Mouse (Mus musculus): Measurements from ENCODE around the gene Slc22a5. TPM values are rescaled to one million over a fixed set of nuclear protein-coding genes. Genes with fewer than 3 reads are reported as not detected.

The Slc22a5 gene
- total RNA-seq, 1 experiment, result 8.2 TPM

- no peak for TF ChIP-seq HCFC1 (IDR thresholded peaks at IDR 0.05; ENCODE audit: borderline replicate concordance, insufficient read depth, low read length)
- TF ChIP-seq ZNF384 (IDR thresholded peaks at IDR 0.05; ENCODE audit: low read depth, low read length), result no peak
- TF ChIP-seq MAFK (IDR thresholded peaks at IDR 0.05; ENCODE audit: insufficient read depth, low read depth, low read length), result no peak
- TF ChIP-seq ZC3H11A (IDR thresholded peaks at IDR 0.05; ENCODE audit: borderline replicate concordance, low read depth, low read length), result no peak
- TF ChIP-seq CHD2 (IDR thresholded peaks at IDR 0.05; ENCODE audit: low read depth, low read length), result no peak
- H3K4me1 ChIP-seq (ENCODE audit: control insufficient read depth in 2 of 2, insufficient read depth in 2 of 2, low read length in 2 of 2, poor library complexity in 1 of 2), result peaks cover 0 to 4% of the 10 kb centered on the region in 2 experiments; a peak in 1 of 4 replicates
- H3K9ac ChIP-seq (ENCODE audit: insufficient read depth, low read depth, low read length, poor library complexity, severe bottlenecking), result no peak overlapping the region
- H3K9me3 ChIP-seq (ENCODE audit: control insufficient read depth, insufficient read depth, low read depth, low read length), result no peaks in the 10 kb centered on the region
- H3K27ac ChIP-seq (ENCODE audit: insufficient read depth, low read depth, low read length, poor library complexity, severe bottlenecking), result no peak overlapping the region
- no peak overlapping the region for H3K4me3 ChIP-seq (ENCODE audit: insufficient read depth in 1 of 2, low read depth in 1 of 2, low read length in 2 of 2, poor library complexity in 1 of 2, severe bottlenecking in 1 of 2)
- no peaks in the 10 kb centered on the region for H3K36me3 ChIP-seq (ENCODE audit: control insufficient read depth, insufficient read depth, low read length, poor library complexity, severe bottlenecking)
- in situ Hi-C loops (cut with MboI; ENCODE audit: low sequenced_read_pairs in 2 of 2, unreplicated experiment in 2 of 2), result no loop called here
- DNase-seq (ENCODE audit: low read depth, low spot score), result no peak
Observed at GRCm38 (mm10) chr11:53819511-53819910, 71.9 kb downstream of the Slc22a5 start.

- no peak for DNase-seq (ENCODE audit: low read depth, low spot score)
- Histone ChIP-seq H3K9ac (ENCODE audit: insufficient read depth, low read depth, low read length, poor library complexity, severe bottlenecking) (no peak overlapping the region), H3K9me3 (ENCODE audit: control insufficient read depth, insufficient read depth, low read depth, low read length) (no peaks in the 10 kb centered on the region), H3K36me3 (ENCODE audit: control insufficient read depth, insufficient read depth, low read length, poor library complexity, severe bottlenecking) (no peaks in the 10 kb centered on the region), H3K27ac (ENCODE audit: insufficient read depth, low read depth, low read length, poor library complexity, severe bottlenecking) (no peak overlapping the region), H3K4me1 (ENCODE audit: control insufficient read depth in 2 of 2, insufficient read depth in 2 of 2, low read length in 2 of 2, poor library complexity in 1 of 2) (peaks cover 0 to 4% of the 10 kb centered on the region in 2 experiments; a peak in 1 of 4 replicates), H3K4me3 (ENCODE audit: insufficient read depth in 1 of 2, low read depth in 1 of 2, low read length in 2 of 2, poor library complexity in 1 of 2, severe bottlenecking in 1 of 2) (no peak overlapping the region)
- in situ Hi-C loops (cut with MboI; ENCODE audit: low sequenced_read_pairs in 2 of 2, unreplicated experiment in 2 of 2), result no loop called here
- no peak for TF ChIP-seq MAFK (IDR thresholded peaks at IDR 0.05; ENCODE audit: insufficient read depth, low read depth, low read length)
- no peak for TF ChIP-seq CHD2 (IDR thresholded peaks at IDR 0.05; ENCODE audit: low read depth, low read length)
- no peak for TF ChIP-seq ZC3H11A (IDR thresholded peaks at IDR 0.05; ENCODE audit: borderline replicate concordance, low read depth, low read length)
- no peak for TF ChIP-seq HCFC1 (IDR thresholded peaks at IDR 0.05; ENCODE audit: borderline replicate concordance, insufficient read depth, low read length)
- no peak for TF ChIP-seq ZNF384 (IDR thresholded peaks at IDR 0.05; ENCODE audit: low read depth, low read length)
Observed at GRCm38 (mm10) chr11:53818794-53819193, 72.7 kb downstream of the Slc22a5 start.

DNA sequence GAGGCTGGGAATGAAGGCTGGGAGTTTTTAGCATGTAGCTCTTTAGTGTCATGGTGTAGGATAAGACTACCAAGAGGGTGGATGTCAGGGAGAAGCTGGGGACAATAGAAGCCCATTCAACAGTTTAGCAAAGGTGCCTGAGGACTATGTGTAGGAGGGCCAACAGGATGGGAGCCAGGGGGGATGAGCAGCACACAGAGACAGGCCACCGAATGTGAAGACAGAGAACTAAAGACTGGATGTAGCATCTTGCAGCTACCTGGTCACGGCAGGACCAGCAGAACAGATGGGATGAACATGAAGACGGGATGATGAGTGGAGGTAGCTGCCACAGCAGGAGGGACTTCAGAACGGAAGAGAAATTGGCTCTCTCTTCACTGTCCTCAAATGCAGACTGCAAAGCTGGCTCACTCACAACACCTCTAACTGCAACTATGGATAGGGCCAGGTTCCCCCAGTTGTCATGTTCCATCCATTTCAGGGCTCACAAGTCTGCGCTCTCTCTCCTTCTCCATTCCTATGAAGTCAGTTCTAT is 74.6 kb downstream of the Slc22a5 start:
- Histone ChIP-seq H3K9ac (ENCODE audit: insufficient read depth, low read depth, low read length, poor library complexity, severe bottlenecking) (no peak overlapping the region), H3K36me3 (ENCODE audit: control insufficient read depth, insufficient read depth, low read length, poor library complexity, severe bottlenecking) (no peaks in the 10 kb centered on the region), H3K27ac (ENCODE audit: insufficient read depth, low read depth, low read length, poor library complexity, severe bottlenecking) (no peak overlapping the region), H3K9me3 (ENCODE audit: control insufficient read depth, insufficient read depth, low read depth, low read length) (no peaks in the 10 kb centered on the region), H3K4me1 (ENCODE audit: control insufficient read depth in 2 of 2, insufficient read depth in 2 of 2, low read length in 2 of 2, poor library complexity in 1 of 2) (peaks cover 0 to 4% of the 10 kb centered on the region in 2 experiments; a peak in 1 of 4 replicates), H3K4me3 (ENCODE audit: insufficient read depth in 1 of 2, low read depth in 1 of 2, low read length in 2 of 2, poor library complexity in 1 of 2, severe bottlenecking in 1 of 2) (no peak overlapping the region)
- in situ Hi-C loops (cut with MboI; ENCODE audit: low sequenced_read_pairs in 2 of 2, unreplicated experiment in 2 of 2), result no loop called here
- DNase-seq (ENCODE audit: low read depth, low spot score), result no peak
- TF ChIP-seq MAFK (IDR thresholded peaks at IDR 0.05; ENCODE audit: insufficient read depth, low read depth, low read length) (no peak), HCFC1 (IDR thresholded peaks at IDR 0.05; ENCODE audit: borderline replicate concordance, insufficient read depth, low read length) (no peak), ZC3H11A (IDR thresholded peaks at IDR 0.05; ENCODE audit: borderline replicate concordance, low read depth, low read length) (no peak), ZNF384 (IDR thresholded peaks at IDR 0.05; ENCODE audit: low read depth, low read length) (no peak), CHD2 (IDR thresholded peaks at IDR 0.05; ENCODE audit: low read depth, low read length) (no peak)

DNA sequence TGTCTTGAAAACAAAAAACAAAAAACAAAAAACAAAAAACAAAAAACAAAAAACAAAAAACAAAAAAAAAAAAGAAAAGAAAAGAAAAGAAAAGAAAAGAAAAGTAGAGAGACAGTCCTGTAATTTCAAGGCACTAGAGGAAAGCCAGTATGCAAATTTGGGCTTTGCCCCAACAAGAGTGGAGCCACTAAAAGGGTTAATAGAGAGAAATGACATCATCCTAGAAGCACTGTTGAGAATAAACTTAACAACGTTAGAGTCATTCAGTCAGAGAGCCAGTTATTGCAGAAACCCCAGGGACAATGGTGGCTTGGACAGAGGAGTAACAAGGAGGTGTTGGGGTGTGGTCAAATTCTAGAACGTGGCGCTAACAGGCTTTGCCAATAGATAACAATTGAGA is 76.7 kb downstream of the Slc22a5 start:
- no peak for TF ChIP-seq ZNF384 (IDR thresholded peaks at IDR 0.05; ENCODE audit: low read depth, low read length)
- H3K4me3 ChIP-seq (ENCODE audit: insufficient read depth in 1 of 2, low read depth in 1 of 2, low read length in 2 of 2, poor library complexity in 1 of 2, severe bottlenecking in 1 of 2), result no peak overlapping the region
- in situ Hi-C loops (cut with MboI; ENCODE audit: low sequenced_read_pairs in 2 of 2, unreplicated experiment in 2 of 2), result no loop called here

More for the DNA sequence above, 76.7 kb downstream of the Slc22a5 start:
- Histone ChIP-seq H3K4me1 (ENCODE audit: control insufficient read depth in 2 of 2, insufficient read depth in 2 of 2, low read length in 2 of 2, poor library complexity in 1 of 2) (peaks cover 0 to 5% of the 10 kb centered on the region in 2 experiments; a peak in 1 of 4 replicates), H3K36me3 (ENCODE audit: control insufficient read depth, insufficient read depth, low read length, poor library complexity, severe bottlenecking) (no peaks in the 10 kb centered on the region), H3K9me3 (ENCODE audit: control insufficient read depth, insufficient read depth, low read depth, low read length) (no peaks in the 10 kb centered on the region), H3K9ac (ENCODE audit: insufficient read depth, low read depth, low read length, poor library complexity, severe bottlenecking) (no peak overlapping the region), H3K27ac (ENCODE audit: insufficient read depth, low read depth, low read length, poor library complexity, severe bottlenecking) (no peak overlapping the region)
- no peak for DNase-seq (ENCODE audit: low read depth, low spot score)

Other genes with a start within 250 kb of the Slc22a5 start
- 30.9 and 32.0 TPM in 2 replicates for gene Rad50, start 184.3 kb downstream of the Slc22a5 start, total RNA-seq (2012; rRNA removed)
- not detected in 2 replicates for gene Il5, start 170.9 kb downstream of the Slc22a5 start, total RNA-seq (2012; rRNA removed)
- gene Irf1, start 121.6 kb downstream of the Slc22a5 start, total RNA-seq (2012; rRNA removed), result 28.0 and 40.1 TPM in 2 replicates
- 0.22 and 0.53 TPM in 2 replicates for gene Gm17334, start 118.5 kb downstream of the Slc22a5 start, total RNA-seq (2012; rRNA removed)
- 0.27 TPM in 1 of 2 replicates, not detected in the other for gene Gm12216, start 32.4 kb downstream of the Slc22a5 start, total RNA-seq (2012; rRNA removed)
- gene Slc22a21, start 88.7 kb upstream of the Slc22a5 start, total RNA-seq (2012; rRNA removed), result 2.3 and 2.7 TPM in 2 replicates
- gene Slc22a4, start 136.4 kb upstream of the Slc22a5 start, total RNA-seq (2012; rRNA removed), result 0.27 TPM in 1 of 2 replicates, not detected in the other
- gene Pdlim4, start 177.4 kb upstream of the Slc22a5 start, total RNA-seq (2012; rRNA removed), result 3.2 and 4.3 TPM in 2 replicates
- gene P4ha2, start 208.4 kb upstream of the Slc22a5 start, total RNA-seq (2012; rRNA removed), result 53.2 and 68.9 TPM in 2 replicates

Data from ES-E14 (cell line).